Mouse (Mus musculus): ENCODE results near the gene Armc9.
A peak's percentile ranks its signal among the peaks of the same experiment; 100 is the strongest.

DNA sequence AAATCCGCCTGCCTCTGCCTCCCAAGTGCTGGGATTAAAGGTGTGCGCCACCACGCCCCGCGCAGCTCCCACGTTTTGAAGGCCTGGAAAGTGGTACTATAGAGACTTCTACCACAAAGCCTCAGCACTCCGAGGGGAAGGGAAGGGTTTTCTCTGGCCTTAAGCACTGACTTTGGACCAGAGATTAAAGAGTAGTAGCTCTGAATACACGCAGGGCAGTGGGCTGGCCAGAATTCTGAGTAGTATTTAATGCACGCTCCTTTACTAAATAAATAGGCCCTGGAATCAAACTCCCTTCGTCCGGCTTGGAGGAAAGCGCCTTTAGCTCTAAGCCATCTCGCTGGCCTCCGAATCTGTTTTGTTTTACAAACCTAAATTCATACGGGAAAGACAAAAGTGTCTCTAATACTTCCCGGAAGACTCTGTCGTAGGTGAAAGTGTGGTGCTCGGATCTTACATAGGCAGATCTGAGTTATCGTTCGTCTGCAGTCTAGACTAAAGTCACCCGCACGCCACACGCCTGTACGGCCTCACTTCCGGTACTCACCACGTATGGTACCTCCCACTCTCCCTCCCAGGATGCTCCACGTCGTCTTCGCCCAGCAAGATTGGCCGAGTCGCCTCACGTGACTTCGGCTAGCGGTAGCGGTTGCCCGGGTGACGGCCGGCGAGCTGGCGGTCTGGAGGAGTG lies at the start of gene Armc9:
- TF ChIP-seq CTCF (IDR thresholded peaks at IDR 0.05; ENCODE audit: control insufficient read depth, insufficient read depth, low read length) (0 out of 2 replicates have a peak, but pooled peaks have one; percentile 11), POLR2A (IDR thresholded peaks at IDR 0.05; ENCODE audit: borderline replicate concordance, control insufficient read depth, low read depth, low read length) (peak; percentile 90)
